Mouse (Mus musculus) stomach, embryonic 16.5 days (tissue): ENCODE results near the gene Efna5. TPM values are rescaled to one million over a fixed set of nuclear protein-coding genes. Genes with fewer than 3 reads are reported as not detected.

ENCODE experiments used
- ATAC-seq: fragments of 200-750 bp; cut with Nextera tagmentation; 2 replicates; pipeline ENCODE4 v1.8.0; 2017; ENCODE audit warnings: moderate number of reproducible peaks, moderate TSS enrichment; ENCODE audit not compliant: insufficient read depth, low FRiP score
- H3K27ac ChIP-seq: fragments of 300-500 bp; sonication (generic); 2 replicates; pipeline ENCODE4 v1.5.1; 2014; ENCODE audit warnings: low read length
- H3K27me3 ChIP-seq: fragments of 300-500 bp; sonication (generic); 2 replicates; pipeline ENCODE4 v1.6.1; 2014; ENCODE audit warnings: low read length, control low read depth, mixed read lengths; ENCODE audit not compliant: control insufficient read depth, insufficient read depth
- H3K36me3 ChIP-seq: fragments of 300-500 bp; sonication (generic); 2 replicates; pipeline ENCODE4 v1.6.1; 2014; ENCODE audit warnings: low read length; ENCODE audit not compliant: control insufficient read depth, insufficient read depth
- H3K4me1 ChIP-seq: fragments of 300-500 bp; sonication (generic); 2 replicates; pipeline ENCODE4 v1.6.1; 2014; ENCODE audit warnings: low read length, control low read depth, mixed read lengths; ENCODE audit not compliant: control insufficient read depth, insufficient read depth
- H3K4me2 ChIP-seq: fragments of 300-500 bp; sonication (generic); 2 replicates; pipeline ENCODE4 v1.6.1; 2014; ENCODE audit warnings: low read depth, low read length, mixed read lengths
- H3K4me3 ChIP-seq: fragments of 300-500 bp; sonication (generic); replicated peaks from 2 replicates; pipeline ENCODE4 v1.5.1; 2014; ENCODE audit warnings: mild to moderate bottlenecking, low read length
- H3K9ac ChIP-seq: fragments of 300-500 bp; sonication (generic); 2 replicates; pipeline ENCODE4 v1.6.1; 2014; ENCODE audit warnings: low read length
- H3K9me3 ChIP-seq: fragments of 300-500 bp; sonication (generic); replicated peaks from 2 replicates; pipeline ENCODE4 v1.6.1; 2016; ENCODE audit warnings: low read length, control low read depth; ENCODE audit not compliant: control insufficient read depth
- WGBS: fragments of 180-500 bp; shearing (Covaris S2); extraction: QIAGEN DNeasy Blood & Tissue Kit; methylation state at CpG from one replicate; pipeline ENCODE4 v1.1.7; 2014; 5-methylcytosine and 5-hydroxymethylcytosine counted together
- polyA plus RNA-seq: library from polyadenylated mRNA; unstranded; fragments of >200 nt; fragmentation: Nextera tagmentation; extraction: Ambion mirVana; gene quantifications from 2 replicates; pipeline ENCODE4 v1.2.1, GENCODE M21; 2015

Efna5 gene
- polyA plus RNA-seq, 1 experiment from 2014 or later = 36.9 TPM

GRCm38 (mm10) chr17:62863004-62863403, 18.1 kb downstream of the Efna5 start:
- no peaks in the 10 kb centered on the region; the same call in 1 of the 2 replicates for H3K9me3 ChIP-seq
- peak overlapping the region; percentile 82 for H3K27ac ChIP-seq
- WGBS = 44% methylated on average over 3 of the region's 3 CpGs
- H3K27me3 ChIP-seq = no peaks in the 10 kb centered on the region
- no peaks in the 10 kb centered on the region for H3K36me3 ChIP-seq
- H3K4me1 ChIP-seq = peaks cover 21% of the 10 kb centered on the region
- H3K4me3 ChIP-seq = no peak overlapping the region
- no peak overlapping the region for H3K9ac ChIP-seq
- no peak for ATAC-seq
- H3K4me2 ChIP-seq = peak overlapping the region; percentile 41

GRCm38 (mm10) chr17:62862298-62862999, 18.7 kb downstream of the Efna5 start:
- peak overlapping the region; percentile 82 for H3K27ac ChIP-seq
- WGBS = 10% methylated on average over 12 of the region's 12 CpGs
- peaks cover 21% of the 10 kb centered on the region for H3K4me1 ChIP-seq
- H3K27me3 ChIP-seq = no peaks in the 10 kb centered on the region
- peak overlapping the region; percentile 30 for H3K9ac ChIP-seq
- ATAC-seq = peak; percentile 92
- H3K4me3 ChIP-seq = peak overlapping the region; percentile 17
- no peaks in the 10 kb centered on the region for H3K36me3 ChIP-seq
- H3K9me3 ChIP-seq = no peaks in the 10 kb centered on the region; the same call in 1 of the 2 replicates
- peak overlapping the region; percentile 41 for H3K4me2 ChIP-seq

GRCm38 (mm10) chr17:62857275-62857674, 23.8 kb downstream of the Efna5 start:
- H3K27me3 ChIP-seq = no peaks in the 10 kb centered on the region
- H3K4me3 ChIP-seq = no peak overlapping the region
- 57% methylated on average over 8 of the region's 8 CpGs for WGBS
- H3K9ac ChIP-seq = no peak overlapping the region
- H3K36me3 ChIP-seq = no peaks in the 10 kb centered on the region
- peaks cover 23% of the 10 kb centered on the region for H3K4me1 ChIP-seq
- no peak for ATAC-seq
- no peak overlapping the region for H3K4me2 ChIP-seq
- no peaks in the 10 kb centered on the region for H3K9me3 ChIP-seq
- no peak overlapping the region for H3K27ac ChIP-seq

GRCm38 (mm10) chr17:62853741-62854140, 27.4 kb downstream of the Efna5 start:
- Histone ChIP-seq H3K4me1 (peaks cover 18% of the 10 kb centered on the region), H3K9ac (no peak overlapping the region), H3K4me2 (no peak overlapping the region), H3K4me3 (no peak overlapping the region), H3K27me3 (no peaks in the 10 kb centered on the region), H3K9me3 (no peaks in the 10 kb centered on the region), H3K36me3 (no peaks in the 10 kb centered on the region), H3K27ac (no peak overlapping the region)
- no peak for ATAC-seq
- WGBS = 41% methylated on average over 6 of the region's 6 CpGs

GRCm38 (mm10) chr17:62852822-62853608, 28.1 kb downstream of the Efna5 start:
- H3K27ac ChIP-seq = no peak overlapping the region
- H3K4me3 ChIP-seq = no peak overlapping the region
- no peaks in the 10 kb centered on the region for H3K36me3 ChIP-seq
- H3K9ac ChIP-seq = no peak overlapping the region
- 15% methylated on average over 3 of the region's 3 CpGs for WGBS
- no peaks in the 10 kb centered on the region for H3K9me3 ChIP-seq
- no peaks in the 10 kb centered on the region for H3K27me3 ChIP-seq
- no peak for ATAC-seq
- H3K4me1 ChIP-seq = peaks cover 19% of the 10 kb centered on the region
- no peak overlapping the region for H3K4me2 ChIP-seq

- no peak overlapping the region for H3K4me3 ChIP-seq
- ATAC-seq = no peak
- WGBS = 32% methylated on average over 7 of the region's 7 CpGs
- no peaks in the 10 kb centered on the region for H3K9me3 ChIP-seq
- H3K9ac ChIP-seq = no peak overlapping the region
- H3K27me3 ChIP-seq = no peaks in the 10 kb centered on the region
- no peak overlapping the region for H3K27ac ChIP-seq
- peaks cover 23% of the 10 kb centered on the region for H3K4me1 ChIP-seq
- H3K4me2 ChIP-seq = no peak overlapping the region
- H3K36me3 ChIP-seq = no peaks in the 10 kb centered on the region
Measured at GRCm38 (mm10) chr17:62851268-62851667, 29.8 kb downstream of the Efna5 start.

- H3K9ac ChIP-seq = no peak overlapping the region
- no peaks in the 10 kb centered on the region for H3K9me3 ChIP-seq
- peaks cover 23% of the 10 kb centered on the region for H3K4me1 ChIP-seq
- H3K27ac ChIP-seq = no peak overlapping the region
- WGBS = 64% methylated on average over 3 of the region's 3 CpGs
- no peaks in the 10 kb centered on the region for H3K36me3 ChIP-seq
- no peaks in the 10 kb centered on the region for H3K27me3 ChIP-seq
- no peak overlapping the region for H3K4me3 ChIP-seq
- ATAC-seq = no peak
- H3K4me2 ChIP-seq = no peak overlapping the region
Measured at GRCm38 (mm10) chr17:62850603-62851002, 30.5 kb downstream of the Efna5 start.

- Histone ChIP-seq H3K36me3 (no peaks in the 10 kb centered on the region), H3K4me2 (no peak overlapping the region), H3K4me3 (no peak overlapping the region), H3K27ac (no peak overlapping the region), H3K9me3 (no peaks in the 10 kb centered on the region), H3K9ac (no peak overlapping the region), H3K4me1 (peaks cover 23% of the 10 kb centered on the region), H3K27me3 (no peaks in the 10 kb centered on the region)
- no peak for ATAC-seq
- WGBS = 76% methylated on average over 6 of the region's 6 CpGs
Measured at GRCm38 (mm10) chr17:62849676-62850075, 31.4 kb downstream of the Efna5 start.

- 69% methylated on average over 5 of the region's 5 CpGs for WGBS
- ATAC-seq = no peak
- Histone ChIP-seq H3K4me3 (no peak overlapping the region), H3K27me3 (no peaks in the 10 kb centered on the region), H3K4me1 (0 out of 2 replicates have a peak, but pooled peaks cover 5% of the 10 kb centered on the region), H3K9me3 (no peaks in the 10 kb centered on the region), H3K9ac (no peak overlapping the region), H3K36me3 (no peaks in the 10 kb centered on the region), H3K27ac (no peak overlapping the region), H3K4me2 (no peak overlapping the region)
Measured at GRCm38 (mm10) chr17:62845656-62846055, 35.5 kb downstream of the Efna5 start.
